Mouse (Mus musculus) brain, adult 2 months (tissue): ENCODE results near the gene Rnf11.
"Not testable (repeated sequence)": the region's sequence is repeated elsewhere in the genome, so short reads cannot be mapped to it uniquely, and the experiment has no call there.

Experiments used
- DNase-seq: peaks from one replicate; pipeline ENCODE4 v3.0.0; 2011; ENCODE audit warnings: low read depth, low spot score

Rnf11 gene

GRCm38 (mm10) chr4:109412233-109412632, 72.3 kb downstream of the Rnf11 start:
- DNase-seq = no peak

- DNase-seq = no peak
These were observed 73.1 kb downstream of the Rnf11 start for GRCm38 (mm10) chr4:109411377-109411967.

- no peak for DNase-seq
These were observed 73.7 kb downstream of the Rnf11 start for GRCm38 (mm10) chr4:109410681-109411376.

- peak; percentile 37 for DNase-seq
These were observed 76.6 kb downstream of the Rnf11 start for GRCm38 (mm10) chr4:109407701-109408485.

- no peak for DNase-seq
These were observed 77.4 kb downstream of the Rnf11 start for GRCm38 (mm10) chr4:109407176-109407520.

GRCm38 (mm10) chr4:109406486-109407175, 77.9 kb downstream of the Rnf11 start, which contains the start of gene Ttc39a:
Ttc39a (plus strand) TSS chr4:109406623.
- DNase-seq = peak; percentile 81

GRCm38 (mm10) chr4:109406054-109406485, 78.5 kb downstream of the Rnf11 start:
- DNase-seq = peak; percentile 88

GRCm38 (mm10) chr4:109405415-109405814, 79.1 kb downstream of the Rnf11 start:
- no peak for DNase-seq

GRCm38 (mm10) chr4:109404908-109405307, 79.6 kb downstream of the Rnf11 start:
- not testable (repeated sequence) for DNase-seq

GRCm38 (mm10) chr4:109401176-109401689, 83.3 kb downstream of the Rnf11 start:
- no peak for DNase-seq
